Mouse (Mus musculus) kidney, adult 2 months (tissue): ENCODE measurements around the gene Cdk10.

Experiments used
- CTCF ChIP-seq: fragments of 200-500 bp; conservative IDR thresholded peaks from 2 replicates; pipeline ENCODE4 v1.5.1; 2011; ENCODE audit warnings: low read depth, mild to moderate bottlenecking, control low read depth, low read length, moderate library complexity, mixed read lengths; ENCODE audit not compliant: insufficient read depth, insufficient read length
- POLR2A ChIP-seq: fragments of 200-500 bp; IDR thresholded peaks from one replicate; pipeline ENCODE4 v1.6.1; 2011; ENCODE audit warnings: low read depth, low read length, control low read depth

DNA sequence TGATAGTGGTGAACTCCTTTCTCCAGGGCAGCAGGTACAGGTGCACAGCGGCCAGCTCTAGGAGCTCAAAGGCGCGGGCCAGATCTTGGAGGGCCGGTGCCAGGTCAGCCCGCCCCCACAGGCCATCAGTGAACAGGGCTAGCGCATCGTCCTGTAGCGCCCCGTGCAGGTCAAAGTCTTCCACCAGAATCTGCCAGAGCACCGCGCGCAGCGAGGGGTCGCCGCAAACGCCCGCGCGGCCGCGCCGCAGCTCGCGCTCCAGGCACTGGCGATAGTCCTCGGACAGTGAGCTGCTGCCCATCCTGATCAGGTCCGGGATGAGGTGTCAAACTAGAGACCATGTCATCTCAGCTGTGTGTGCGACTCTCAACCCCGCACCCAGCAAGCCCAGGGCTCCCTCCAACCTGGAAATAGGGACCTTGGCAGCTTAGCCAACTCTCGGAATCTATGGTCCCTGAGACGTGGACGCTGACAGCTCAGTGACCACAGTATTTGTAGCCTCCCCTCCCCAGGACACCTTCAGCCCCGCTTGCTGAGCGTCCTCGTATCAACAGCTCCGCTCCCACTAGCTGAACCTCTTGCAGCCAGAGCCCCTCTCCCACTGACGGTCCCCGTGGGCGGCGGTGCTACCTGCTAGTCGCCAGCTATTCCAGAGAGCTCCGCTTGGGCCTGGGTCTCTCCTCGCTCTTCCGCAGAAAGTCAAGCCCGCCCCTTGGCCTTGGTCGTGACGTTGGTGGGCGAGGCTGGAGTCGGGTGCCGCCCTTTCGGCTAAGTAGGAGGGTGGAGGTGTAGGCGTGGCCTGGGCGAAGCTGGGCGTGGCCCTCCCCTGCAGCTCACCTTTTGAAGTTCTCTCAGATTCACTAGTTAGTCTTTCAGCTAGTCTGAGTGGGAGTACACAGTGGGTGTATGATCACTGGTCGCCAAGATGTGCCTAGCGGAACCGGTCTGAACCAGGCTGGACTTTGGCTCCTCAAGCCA, 11.2 kb downstream of the Cdk10 start, which contains the start of gene Spata2l:
- TF ChIP-seq POLR2A (no peak), CTCF (0 out of 2 replicates have a peak, but pooled peaks have one; percentile 19)
